In the genomic region with DNA sequence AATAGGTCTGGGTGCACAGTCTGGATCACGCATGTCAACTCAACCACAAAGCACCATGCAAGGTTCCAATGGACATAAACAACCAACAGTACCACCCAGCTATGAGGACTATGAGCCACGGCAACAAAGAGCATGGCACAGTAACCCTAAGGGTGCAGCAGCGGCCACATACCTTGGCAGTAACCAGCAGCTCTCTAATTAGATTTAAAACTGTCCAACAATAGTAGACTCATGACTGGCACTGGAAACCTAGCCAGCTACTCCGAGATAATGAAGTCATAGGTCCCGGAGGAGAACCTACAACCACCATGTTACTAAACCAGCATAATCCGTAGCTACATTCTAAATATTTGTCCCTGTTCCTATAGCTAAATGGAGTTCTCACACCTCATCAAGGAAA, we compare ENCODE assay signal across 22 mouse cellular contexts. TPM values are rescaled to one million over a fixed set of nuclear protein-coding genes. Genes with fewer than 3 reads are reported as not detected.
"Had no signal": no experiment of that assay in that cellular context is flagged by ENCODE, and none has a peak within 500 bp of the region (broad histone marks: within the 10 kb centered on the region; RNA-seq: fewer than 3 reads in every experiment).

No protein-coding gene starts in this region.

- H3K9me3 ChIP-seq: midbrain, embryonic 10.5 days; midbrain, embryonic 12.5 days; neural tube, embryonic 13.5 days; neural tube, embryonic 15.5 days had no signal

- ATAC-seq: midbrain, embryonic 16.5 days had no signal

- DNase-seq: lung, adult 18-20 months; lung, embryonic 14.5 days; lung, postnatal 10 days; lung, postnatal 4 days; midbrain, embryonic 14.5 days; retina, postnatal 1 day; right cerebral cortex, adult 18-20 months; right cerebral cortex, postnatal 25 days; right cerebral cortex, postnatal 4 days; spleen, adult 18-20 months; thymus, adult 18-20 months; thymus, postnatal 14 days; thymus, postnatal 36 days had no signal

- H3K4me2 ChIP-seq: lung, embryonic 14.5 days; midbrain, embryonic 12.5 days; neural tube, embryonic 13.5 days; neural tube, embryonic 15.5 days had no signal

- H3K27ac ChIP-seq: midbrain, embryonic 10.5 days; midbrain, embryonic 12.5 days; neural tube, embryonic 13.5 days; neural tube, embryonic 15.5 days had no signal

- H3K36me3 ChIP-seq: midbrain, embryonic 10.5 days; midbrain, embryonic 12.5 days; neural tube, embryonic 13.5 days; neural tube, embryonic 15.5 days had no signal

- H3K9ac ChIP-seq: lung, embryonic 14.5 days; midbrain, embryonic 12.5 days; neural tube, embryonic 13.5 days; neural tube, embryonic 15.5 days had no signal

- H3K4me3 ChIP-seq: midbrain, embryonic 10.5 days; midbrain, embryonic 12.5 days; myocyte; neural tube, embryonic 13.5 days; neural tube, embryonic 15.5 days had no signal

RNA-seq across cellular contexts. Expression of gene Oxtr, which starts 24.8 kb away (rescaled TPM):
- total RNA-seq: megakaryocyte-erythroid progenitor cell, adult 5-6 weeks had no signal

RNA-seq across cellular contexts. Expression of gene Cav3, which starts 55.3 kb away (rescaled TPM):
- total RNA-seq: megakaryocyte, adult 5-6 weeks; megakaryocyte-erythroid progenitor cell, adult 5-6 weeks had no signal
- polyA plus RNA-seq: midbrain, embryonic 10.5 days; midbrain, embryonic 12.5 days; midbrain, embryonic 14.5 days; stomach, embryonic 14.5 days had no signal
